Mouse (Mus musculus): Measurements from ENCODE around the gene Nck2.

GRCm38 (mm10) chr1:43511667-43512066 lies 67.3 kb downstream of the Nck2 start:
- TF ChIP-seq CHD2 (IDR thresholded peaks at IDR 0.05; ENCODE audit: low read depth, low read length): no peak
- no peak for TF ChIP-seq MAFK (IDR thresholded peaks at IDR 0.05; ENCODE audit: insufficient read depth, low read depth, low read length)
- no peak for TF ChIP-seq ZNF384 (IDR thresholded peaks at IDR 0.05; ENCODE audit: low read depth, low read length)
